Comparison of ENCODE assay signal across 18 mouse cellular contexts in genomic region chr15:103005797-103006196, GRCm38 (mm10). TPM values are rescaled to one million over a fixed set of nuclear protein-coding genes. Genes with fewer than 3 reads are reported as not detected.
DNase-seq lines count a peak whose midpoint lies in the region; ATAC-seq and TF ChIP-seq lines count a peak whose summit lies in the region.
"Had no signal": no experiment of that assay in that cellular context is flagged by ENCODE, and none has a peak within 500 bp of the region (broad histone marks: within the 10 kb centered on the region; RNA-seq: fewer than 3 reads in every experiment).

No protein-coding gene starts in this region.

- H3K9me3 ChIP-seq in limb, embryonic 15.5 days, result no peaks in the 10 kb centered on the region
- no peaks in the 10 kb centered on the region for H3K9me3 ChIP-seq in lung, postnatal 0 days (ENCODE audit: low read length)
- H3K9me3 ChIP-seq: liver, embryonic 13.5 days had no signal

- H3K4me1 ChIP-seq in testis, adult 2 months (ENCODE audit: control insufficient read depth, insufficient read depth, low read length), result peaks cover 15% of the 10 kb centered on the region
- H3K4me1 ChIP-seq in limb, embryonic 15.5 days, result peaks cover 23% of the 10 kb centered on the region
- no peaks in the 10 kb centered on the region for H3K4me1 ChIP-seq in lung, postnatal 0 days (ENCODE audit: insufficient read depth, low read depth, low read length)
- H3K4me1 ChIP-seq: liver, embryonic 13.5 days had no signal

- no peak overlapping the region for H3K9ac ChIP-seq in limb, embryonic 15.5 days
- H3K9ac ChIP-seq in lung, postnatal 0 days (replicated peaks; ENCODE audit: low read depth), result no peak overlapping the region
- H3K9ac ChIP-seq: liver, embryonic 13.5 days had no signal

- TF ChIP-seq EP300 in lung, postnatal 0 days (IDR thresholded peaks at IDR 0.05), result no peak

- H3K4me2 ChIP-seq in limb, embryonic 15.5 days, result 0 out of 2 replicates have a peak overlapping the region, but pooled peaks have one; percentile 17
- H3K4me2 ChIP-seq in lung, postnatal 0 days (replicated peaks; ENCODE audit: low read depth, low read length), result no peak overlapping the region
- H3K4me2 ChIP-seq: liver, embryonic 13.5 days; midbrain, embryonic 11.5 days had no signal

- no peaks in the 10 kb centered on the region for H3K36me3 ChIP-seq in testis, adult 2 months (ENCODE audit: control insufficient read depth, insufficient read depth, low read length)
- no peaks in the 10 kb centered on the region for H3K36me3 ChIP-seq in limb, embryonic 15.5 days
- no peaks in the 10 kb centered on the region for H3K36me3 ChIP-seq in lung, postnatal 0 days (ENCODE audit: insufficient read depth, low read length)
- H3K36me3 ChIP-seq: liver, embryonic 13.5 days had no signal

- TF ChIP-seq CTCF in testis, adult 2 months (IDR thresholded peaks at IDR 0.05; ENCODE audit: control insufficient read depth, insufficient read depth, insufficient replicate concordance, low read depth, low read length), result no peak
- no peak for TF ChIP-seq CTCF in lung, postnatal 0 days (IDR thresholded peaks at IDR 0.05)

- DNase-seq in adrenal gland, postnatal 14 days, result peak; percentile 45
- DNase-seq in adrenal gland, postnatal 10 days, result no peak
- no peak for DNase-seq in testis, postnatal 10 days (ENCODE audit: low spot score)
- no peak for DNase-seq in lung, postnatal 36 days
- no peak for DNase-seq in lung, postnatal 0 days (ENCODE audit: low spot score)
- no peak for DNase-seq in left cerebral cortex, postnatal 4 days
- DNase-seq: cerebellum, adult 2 months; liver, embryonic 13.5 days; lung, postnatal 14 days; right cerebral cortex, postnatal 25 days; thymus, adult 18-20 months had no signal

- peak overlapping the region; percentile 75 for H3K27ac ChIP-seq in testis, adult 2 months (ENCODE audit: control insufficient read depth, insufficient read depth, low read depth, low read length)
- peak overlapping the region; percentile 40; the same call in 1 of the 2 replicates for H3K27ac ChIP-seq in limb, embryonic 15.5 days
- no peak overlapping the region for H3K27ac ChIP-seq in lung, postnatal 0 days (ENCODE audit: low read length)
- H3K27ac ChIP-seq: liver, embryonic 13.5 days had no signal

- intact Hi-C loops in left cerebral cortex, postnatal 4 days (cut with DNase I), result no loop called here

- 17% methylated on average over 5 of the region's 5 CpGs for WGBS in limb, embryonic 15.5 days
- 7% methylated on average over 5 of the region's 5 CpGs for WGBS in lung, postnatal 0 days

- peaks cover 4% of the 10 kb centered on the region; the same call in 1 of the 2 replicates for H3K27me3 ChIP-seq in testis, adult 2 months (ENCODE audit: control insufficient read depth, insufficient read depth, low read length)
- H3K27me3 ChIP-seq in limb, embryonic 15.5 days, result peaks cover 97% of the 10 kb centered on the region
- peaks cover 88% of the 10 kb centered on the region for H3K27me3 ChIP-seq in lung, postnatal 0 days (replicated peaks; ENCODE audit: insufficient read depth, low read length)

- no peak for ATAC-seq in limb, embryonic 15.5 days (ENCODE audit: insufficient number of reproducible peaks, low FRiP score, low TSS enrichment, low read depth)
- no peak for ATAC-seq in lung, postnatal 0 days

- H3K4me3 ChIP-seq in testis, adult 2 months (ENCODE audit: control insufficient read depth, low read depth, low read length), result no peak overlapping the region
- no peak overlapping the region for H3K4me3 ChIP-seq in limb, embryonic 15.5 days
- H3K4me3 ChIP-seq in lung, postnatal 0 days (ENCODE audit: low read depth, low read length), result no peak overlapping the region
- H3K4me3 ChIP-seq: liver, embryonic 13.5 days had no signal

- no peak for TF ChIP-seq POLR2A in testis, adult 2 months (IDR thresholded peaks at IDR 0.05; ENCODE audit: control insufficient read depth, low read depth, low read length)

RNA-seq across cellular contexts. Expression of gene Hoxc6, which starts 7.7 kb away (rescaled TPM):
- 37.4 and 43.2 TPM in 2 replicates for total RNA-seq in adrenal gland, postnatal 14 days (2021)
- total RNA-seq in adrenal gland, postnatal 10 days (2021), result 10 to 100 TPM; 25.1 to 35.7 TPM
- 1.0 and 1.1 TPM in 2 replicates for polyA plus RNA-seq in testis, adult 2 months (2012; rRNA removed)
- polyA plus RNA-seq in limb, embryonic 15.5 days (2015; fragmentation: Nextera tagmentation; extraction: Ambion mirVana), result 1.7 and 2.3 TPM in 2 replicates
- polyA plus RNA-seq in lung, postnatal 0 days (2015; fragmentation: Nextera tagmentation; extraction: Ambion mirVana), result not detected in 2 replicates
- total RNA-seq in left cerebral cortex, postnatal 4 days (2021), result not detected
- total RNA-seq: layer of hippocampus, postnatal 25 days; neutrophil, adult 5-6 weeks had no signal
- polyA plus RNA-seq: frontal cortex, adult 2 months; heart, postnatal 0 days; midbrain, embryonic 11.5 days had no signal

RNA-seq across cellular contexts. Expression of gene Hoxc4, which starts 12.9 kb away (rescaled TPM):
- total RNA-seq in adrenal gland, postnatal 14 days (2021), result 6.8 and 7.7 TPM in 2 replicates
- 1 to 10 TPM; 6.1 to 9.2 TPM for total RNA-seq in adrenal gland, postnatal 10 days (2021)
- polyA plus RNA-seq in testis, adult 2 months (2012; rRNA removed), result 0.33 and 0.36 TPM in 2 replicates
- polyA plus RNA-seq in limb, embryonic 15.5 days (2015; fragmentation: Nextera tagmentation; extraction: Ambion mirVana), result 1.7 and 2.7 TPM in 2 replicates
- polyA plus RNA-seq in lung, postnatal 0 days (2015; fragmentation: Nextera tagmentation; extraction: Ambion mirVana), result 0.21 and 0.23 TPM in 2 replicates
- total RNA-seq in left cerebral cortex, postnatal 4 days (2021), result not detected
- total RNA-seq: layer of hippocampus, postnatal 25 days; neutrophil, adult 5-6 weeks had no signal
- polyA plus RNA-seq: frontal cortex, adult 2 months; heart, postnatal 0 days; midbrain, embryonic 11.5 days had no signal

RNA-seq across cellular contexts. Expression of gene Hoxc8, which starts 15.4 kb away (rescaled TPM):
- total RNA-seq in adrenal gland, postnatal 14 days (2021), result 19.2 and 20.1 TPM in 2 replicates
- total RNA-seq in adrenal gland, postnatal 10 days (2021), result 10 to 100 TPM; 17.0 to 21.0 TPM
- polyA plus RNA-seq in testis, adult 2 months (2012; rRNA removed), result 0.15 and 0.34 TPM in 2 replicates
- 1.5 and 3.0 TPM in 2 replicates for polyA plus RNA-seq in limb, embryonic 15.5 days (2015; fragmentation: Nextera tagmentation; extraction: Ambion mirVana)
- polyA plus RNA-seq in lung, postnatal 0 days (2015; fragmentation: Nextera tagmentation; extraction: Ambion mirVana), result not detected in 2 replicates
- total RNA-seq in left cerebral cortex, postnatal 4 days (2021), result not detected
- total RNA-seq: layer of hippocampus, postnatal 25 days; neutrophil, adult 5-6 weeks had no signal
- polyA plus RNA-seq: cerebellum, adult 2 months; frontal cortex, adult 2 months; heart, postnatal 0 days; midbrain, embryonic 11.5 days had no signal

RNA-seq across cellular contexts. Expression of gene Hoxc9, which starts 29.6 kb away (rescaled TPM):
- total RNA-seq in adrenal gland, postnatal 14 days (2021), result 1.8 and 2.1 TPM in 2 replicates
- total RNA-seq in adrenal gland, postnatal 10 days (2021), result 1 to 10 TPM; 2.4 to 3.2 TPM
- 2.1 and 2.6 TPM in 2 replicates for polyA plus RNA-seq in testis, adult 2 months (2012; rRNA removed)
- 0.93 and 1.3 TPM in 2 replicates for polyA plus RNA-seq in limb, embryonic 15.5 days (2015; fragmentation: Nextera tagmentation; extraction: Ambion mirVana)
- polyA plus RNA-seq in lung, postnatal 0 days (2015; fragmentation: Nextera tagmentation; extraction: Ambion mirVana), result not detected in 2 replicates
- total RNA-seq in left cerebral cortex, postnatal 4 days (2021), result not detected
- total RNA-seq: layer of hippocampus, postnatal 25 days; neutrophil, adult 5-6 weeks had no signal
- polyA plus RNA-seq: cerebellum, adult 2 months; frontal cortex, adult 2 months; heart, postnatal 0 days; liver, embryonic 13.5 days; midbrain, embryonic 11.5 days had no signal

RNA-seq across cellular contexts. Expression of gene Hoxc5, which starts 38.6 kb away (rescaled TPM):
- total RNA-seq in adrenal gland, postnatal 14 days (2021), result 6.9 and 7.4 TPM in 2 replicates
- total RNA-seq in adrenal gland, postnatal 10 days (2021), result 1 to 10 TPM; 5.5 to 6.9 TPM
- polyA plus RNA-seq in testis, adult 2 months (2012; rRNA removed), result 0.53 and 0.66 TPM in 2 replicates
- polyA plus RNA-seq in limb, embryonic 15.5 days (2015; fragmentation: Nextera tagmentation; extraction: Ambion mirVana), result 2.3 TPM in 2 replicates
- 0.23 TPM in 1 of 2 replicates, not detected in the other for polyA plus RNA-seq in lung, postnatal 0 days (2015; fragmentation: Nextera tagmentation; extraction: Ambion mirVana)
- not detected for total RNA-seq in left cerebral cortex, postnatal 4 days (2021)
- total RNA-seq: layer of hippocampus, postnatal 25 days; neutrophil, adult 5-6 weeks had no signal
- polyA plus RNA-seq: frontal cortex, adult 2 months; heart, postnatal 0 days; midbrain, embryonic 11.5 days had no signal

Comparison
In these comparisons a context has a peak if more than half of its experiments do, and no peak if none do; other contexts are left out.
1. RNA of gene Hoxc6, which starts 7.7 kb away (total RNA-seq): 37.4 to 43.2 TPM in adrenal gland, postnatal 14 days and 25.1 to 35.7 TPM in adrenal gland, postnatal 10 days; not detected in left cerebral cortex, postnatal 4 days; every median in the first group is over 10 times any median in the second.
2. RNA of gene Hoxc8, which starts 15.4 kb away (total RNA-seq): 17.0 to 21.0 TPM in adrenal gland, postnatal 10 days and 19.2 to 20.1 TPM in adrenal gland, postnatal 14 days; not detected in left cerebral cortex, postnatal 4 days; every median in the first group is over 10 times any median in the second.